Mouse (Mus musculus): ENCODE data around the gene Gm11563.

GRCm38 (mm10) chr11:99637086-99637485 lies 21.7 kb downstream of the Gm11563 start:
- TF ChIP-seq CTCF (IDR thresholded peaks at IDR 0.05; ENCODE audit: borderline replicate concordance, extremely low read depth, insufficient read depth, insufficient read length): no peak
- TF ChIP-seq POLR2A (IDR thresholded peaks at IDR 0.05; ENCODE audit: borderline replicate concordance, extremely low read depth, insufficient read depth, insufficient read length, poor library complexity, severe bottlenecking): no peak

Measured in brain, embryonic 14.5 days (tissue).